Mouse (Mus musculus) adrenal gland, postnatal 4 days (tissue): ENCODE data around the gene Arhgap11a. TPM values are rescaled to one million over a fixed set of nuclear protein-coding genes. Genes with fewer than 3 reads are reported as not detected.

ENCODE experiments used
- DNase-seq, 2 experiments: peaks; one replicate each; pipeline ENCODE4 v3.0.0; 2021 to 2022; ENCODE audit warnings: low spot score in 2 of 2, mixed read lengths in 2 of 2
- total RNA-seq, 2 experiments: library from RNA; stranded (reverse); gene quantifications; 2 replicates each; pipeline ENCODE4 v1.2.3; 2021

Arhgap11a gene
- total RNA-seq, 2 experiments from 2014 or later, result 23.5 to 25.3 TPM

- no peak for DNase-seq
Observed at GRCm38 (mm10) chr2:113820117-113820516, 28.3 kb downstream of the Arhgap11a start.

GRCm38 (mm10) chr2:113817681-113818606, 30.5 kb downstream of the Arhgap11a start:
- DNase-seq, result no peak

DNA sequence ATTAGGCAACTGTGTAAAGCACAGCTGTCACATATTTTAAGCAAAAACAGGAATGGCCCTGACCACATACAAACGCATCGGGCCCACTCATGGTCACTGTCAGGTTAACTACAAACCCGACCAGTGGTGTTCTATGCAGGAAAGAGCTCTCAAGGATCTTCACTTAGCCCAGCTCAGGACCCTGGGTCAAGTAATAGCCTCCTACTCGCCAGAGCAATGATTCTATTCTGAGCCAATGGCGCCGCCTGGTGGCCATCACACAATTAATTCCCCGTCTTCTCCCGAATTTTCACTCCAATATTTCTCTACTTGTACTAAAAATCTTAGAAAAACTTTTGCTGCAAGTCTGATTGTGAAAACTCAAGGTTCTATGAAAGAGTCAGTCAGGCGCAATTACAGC, 40.8 kb downstream of the Arhgap11a start:
- DNase-seq, result peak; percentile 43 to 44

- peak in 1 of 2 experiments; percentile 9 for DNase-seq
Observed at GRCm38 (mm10) chr2:113806851-113807577, 41.4 kb downstream of the Arhgap11a start.

- no peak for DNase-seq
Observed at GRCm38 (mm10) chr2:113805765-113806164, 42.7 kb downstream of the Arhgap11a start.

DNA sequence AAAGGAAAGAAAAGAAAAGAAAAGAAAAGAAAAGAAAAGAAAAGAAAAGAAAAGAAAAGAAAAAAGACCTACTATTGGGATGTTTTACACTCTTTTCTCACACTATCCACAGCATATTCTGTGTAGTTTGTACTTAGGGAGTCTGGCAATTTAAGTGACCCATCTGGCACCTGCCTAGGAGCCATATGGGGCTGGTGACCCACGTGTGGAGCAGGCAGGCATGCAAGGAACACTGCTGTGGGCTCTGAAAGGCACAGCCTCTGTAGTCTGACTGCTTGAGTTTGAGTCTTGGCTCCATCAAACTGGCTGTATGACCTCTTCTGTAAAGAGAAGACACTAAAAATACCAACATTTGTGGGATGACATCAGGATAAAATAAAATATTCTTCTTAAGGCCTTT, 44.7 kb downstream of the Arhgap11a start:
- no peak for DNase-seq

- no peak for DNase-seq
Observed at GRCm38 (mm10) chr2:113800846-113801245, 47.6 kb downstream of the Arhgap11a start.

GRCm38 (mm10) chr2:113798605-113799004, 49.9 kb downstream of the Arhgap11a start:
- DNase-seq, result no peak

DNA sequence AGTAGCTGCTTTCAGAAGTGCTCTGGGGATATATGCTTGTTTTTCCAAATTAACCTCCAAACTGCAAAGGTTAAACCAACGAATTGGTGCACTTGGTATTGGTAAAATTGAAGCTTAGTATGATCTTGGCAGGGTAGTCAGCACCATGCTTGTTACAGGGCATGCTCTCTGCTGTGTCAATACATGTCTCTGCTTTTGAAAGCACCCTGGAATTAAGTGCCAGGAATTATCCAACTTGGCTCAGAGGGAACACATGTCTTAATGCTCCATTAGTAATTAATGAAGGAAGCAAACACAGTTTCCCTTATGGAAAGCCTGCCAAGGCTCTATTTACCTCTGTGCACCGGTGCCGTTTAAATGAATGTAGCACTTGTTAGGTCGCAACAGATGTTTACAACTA, 53.3 kb downstream of the Arhgap11a start:
- DNase-seq, result no peak

GRCm38 (mm10) chr2:113793521-113793920, 54.9 kb downstream of the Arhgap11a start:
- DNase-seq, result no peak

DNA sequence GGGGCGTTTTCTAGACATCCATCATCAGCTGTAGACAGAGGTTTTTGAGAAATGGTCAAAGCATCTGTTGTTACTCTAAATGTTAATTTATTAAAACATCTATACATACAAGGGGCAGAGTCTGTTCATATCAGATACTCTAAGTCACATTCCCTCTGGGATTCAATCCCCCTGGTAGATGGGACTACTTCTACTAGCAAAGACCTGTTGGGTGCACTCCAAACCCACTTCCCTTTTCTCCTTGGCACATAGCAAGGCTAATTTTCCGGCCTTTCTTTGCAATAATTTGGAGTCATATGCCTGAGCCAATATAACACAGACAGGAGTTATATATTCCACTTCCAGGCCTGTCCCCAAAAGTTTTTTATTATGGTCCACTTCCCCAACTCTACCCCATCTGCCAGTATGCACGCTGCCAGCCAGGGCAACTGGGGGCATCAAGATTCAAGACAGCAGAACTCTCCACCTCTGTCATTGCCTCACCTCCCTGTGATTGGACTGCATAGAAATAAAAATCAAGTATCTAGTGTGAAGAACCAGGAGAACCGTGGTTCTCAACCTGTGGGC, 59.6 kb downstream of the Arhgap11a start:
- no peak for DNase-seq

GRCm38 (mm10) chr2:113787882-113788281, 60.6 kb downstream of the Arhgap11a start:
- DNase-seq, result no peak

DNA sequence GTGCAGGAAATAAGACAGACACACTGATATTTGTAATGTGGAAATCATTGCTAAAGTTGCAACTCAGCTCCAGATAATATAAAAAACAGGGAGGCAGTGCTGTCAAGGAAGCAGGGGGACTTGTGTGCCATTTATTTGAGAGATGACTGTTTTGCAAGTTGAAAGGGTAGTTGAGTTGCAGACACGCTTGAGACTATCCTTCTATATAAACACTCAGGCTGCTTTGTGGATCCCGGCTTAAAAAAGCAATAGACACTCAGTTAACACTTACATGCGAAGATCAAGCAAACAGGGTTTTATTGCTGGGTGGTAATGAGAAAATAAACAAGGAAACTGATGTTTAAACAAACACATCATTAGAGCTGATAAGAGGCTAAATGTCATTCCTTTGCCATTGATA, 63.6 kb downstream of the Arhgap11a start:
- no peak for DNase-seq

DNA sequence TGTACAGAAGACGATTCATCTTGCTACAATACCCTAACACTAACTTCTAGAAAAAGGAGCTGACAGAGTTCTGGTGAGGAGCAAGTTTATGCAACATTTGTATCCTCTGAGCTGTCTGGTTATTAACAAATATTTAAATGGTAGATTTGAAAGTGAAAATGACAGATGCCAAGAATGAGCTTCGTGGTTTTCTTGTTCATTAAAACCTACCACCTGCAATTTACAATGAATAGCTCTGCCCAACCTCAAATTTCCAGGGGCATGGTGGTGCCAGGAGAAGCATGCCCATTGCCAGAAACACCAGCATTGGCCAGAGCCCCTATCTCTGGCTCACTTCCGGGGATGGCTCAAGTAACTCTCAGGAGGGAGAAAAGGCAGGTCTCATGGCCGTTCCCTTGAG, 66.9 kb downstream of the Arhgap11a start:
- no peak for DNase-seq

Other genes starting within 250 kb of the Arhgap11a start
- gene Grem1, start 90.0 kb downstream of the Arhgap11a start, total RNA-seq, result under 1 TPM; 0.62 to 0.70 TPM
- 10 to 100 TPM; 66.3 to 68.0 TPM for gene Scg5, start 19.5 kb downstream of the Arhgap11a start, total RNA-seq
- 10 to 100 TPM; 20.5 to 21.3 TPM for gene Gjd2, start 165.0 kb upstream of the Arhgap11a start, total RNA-seq
- 10 to 100 TPM in 1 of 2 experiments, 1 to 10 TPM in 1; 7.6 to 23.1 TPM for gene Actc1, start 204.9 kb upstream of the Arhgap11a start, total RNA-seq